Mouse (Mus musculus) kidney, embryonic 16.5 days (tissue): ENCODE measurements around the gene Coa6. TPM values are rescaled to one million over a fixed set of nuclear protein-coding genes. Genes with fewer than 3 reads are reported as not detected.

ENCODE experiments used
- ATAC-seq: fragments of 200-750 bp; cut with Nextera tagmentation; 2 replicates; pipeline ENCODE4 v1.8.0; 2017; ENCODE audit warnings: moderate TSS enrichment; ENCODE audit not compliant: low FRiP score, low TSS enrichment
- H3K27ac ChIP-seq: fragments of 300-500 bp; sonication (generic); 2 replicates; pipeline ENCODE4 v1.5.1; 2014; ENCODE audit warnings: low read length
- H3K27me3 ChIP-seq: fragments of 300-500 bp; sonication (generic); 2 replicates; pipeline ENCODE4 v1.6.1; 2014; ENCODE audit warnings: low read length, control low read depth, mixed read lengths; ENCODE audit not compliant: insufficient read depth
- H3K36me3 ChIP-seq: fragments of 300-500 bp; sonication (generic); 2 replicates; pipeline ENCODE4 v1.6.1; 2014; ENCODE audit warnings: low read length, control low read depth, mixed read lengths; ENCODE audit not compliant: insufficient read depth
- H3K4me1 ChIP-seq: fragments of 300-500 bp; sonication (generic); 2 replicates; pipeline ENCODE4 v1.6.1; 2014; ENCODE audit warnings: low read length, control low read depth, mixed read lengths; ENCODE audit not compliant: insufficient read depth
- H3K4me2 ChIP-seq: fragments of 300-500 bp; sonication (generic); replicated peaks from 2 replicates; pipeline ENCODE4 v1.6.1; 2014; ENCODE audit warnings: low read depth, low read length
- H3K4me3 ChIP-seq: fragments of 300-500 bp; sonication (generic); 2 replicates; pipeline ENCODE4 v1.5.1; 2014; ENCODE audit warnings: mild to moderate bottlenecking, low read length
- H3K9ac ChIP-seq: fragments of 300-500 bp; sonication (generic); replicated peaks from 2 replicates; pipeline ENCODE4 v1.6.1; 2014; ENCODE audit warnings: low read length
- H3K9me3 ChIP-seq: fragments of 300-500 bp; sonication (generic); 2 replicates; pipeline ENCODE4 v1.6.1; 2016; ENCODE audit warnings: low read length, control low read depth
- WGBS: fragments of 180-500 bp; shearing (Covaris S2); extraction: QIAGEN DNeasy Blood & Tissue Kit; methylation state at CpG from one replicate; pipeline ENCODE4 v1.1.7; 2014; 5-methylcytosine and 5-hydroxymethylcytosine counted together
- polyA plus RNA-seq: library from polyadenylated mRNA; unstranded; fragments of >200 nt; fragmentation: Nextera tagmentation; extraction: Ambion mirVana; gene quantifications from 2 replicates; pipeline ENCODE4 v1.2.1, GENCODE M21; 2015

Coa6 gene
- 45.8 and 53.9 TPM in 2 replicates for polyA plus RNA-seq

DNA sequence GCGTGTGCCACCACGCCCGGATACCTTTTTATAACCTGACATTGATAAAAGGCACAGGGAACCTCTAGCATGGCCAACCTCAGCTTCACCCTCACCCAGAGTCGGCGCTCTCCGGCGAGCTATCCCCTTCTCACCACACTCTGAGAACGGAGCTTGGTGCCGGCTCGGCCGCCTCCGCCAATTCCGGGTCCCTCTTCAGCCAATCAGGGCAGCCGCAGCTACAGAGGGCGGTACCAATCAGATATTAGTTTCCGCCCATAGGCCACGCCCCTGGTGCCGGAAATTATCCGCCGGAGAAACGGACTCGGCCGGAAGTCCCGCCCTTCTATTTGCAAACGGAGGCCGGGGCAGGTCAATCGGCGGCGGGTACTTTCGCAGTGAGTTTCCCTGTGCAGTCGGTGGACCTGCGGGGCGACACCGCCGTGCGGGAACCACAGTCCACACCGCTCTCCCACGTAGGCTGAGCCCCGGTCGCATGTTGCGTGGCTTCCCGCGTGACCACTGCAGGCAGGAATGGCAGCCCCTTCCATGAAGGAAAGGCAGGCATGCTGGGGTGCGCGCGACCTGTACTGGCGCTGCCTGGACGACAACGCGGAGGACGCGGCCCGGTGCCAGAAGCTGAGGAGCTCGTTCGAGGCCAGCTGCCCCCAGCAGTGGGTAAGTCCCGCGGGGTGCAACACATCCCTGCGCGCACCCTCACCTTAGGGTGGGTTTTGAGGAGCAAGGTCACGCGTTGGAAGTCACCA is at the start of gene Coa6:
Coa6 (plus strand) TSS at position 342 of the 746 bp plus-strand sequence.
- Histone ChIP-seq H3K4me2 (peak within 1 kb of the TSS; percentile 72), H3K9me3 (no peaks in the 10 kb centered on the region), H3K27ac (peak within 1 kb of the TSS; percentile 71), H3K27me3 (no peaks in the 10 kb centered on the region), H3K9ac (peak within 1 kb of the TSS; percentile 82), H3K4me3 (peak within 1 kb of the TSS; percentile 73), H3K4me1 (peaks cover 8% of the 10 kb centered on the region), H3K36me3 (peaks cover 15% of the 10 kb centered on the region)
- ATAC-seq, result peak; percentile 99
- under 1% methylated on average over 61 of the region's 61 CpGs for WGBS

DNA sequence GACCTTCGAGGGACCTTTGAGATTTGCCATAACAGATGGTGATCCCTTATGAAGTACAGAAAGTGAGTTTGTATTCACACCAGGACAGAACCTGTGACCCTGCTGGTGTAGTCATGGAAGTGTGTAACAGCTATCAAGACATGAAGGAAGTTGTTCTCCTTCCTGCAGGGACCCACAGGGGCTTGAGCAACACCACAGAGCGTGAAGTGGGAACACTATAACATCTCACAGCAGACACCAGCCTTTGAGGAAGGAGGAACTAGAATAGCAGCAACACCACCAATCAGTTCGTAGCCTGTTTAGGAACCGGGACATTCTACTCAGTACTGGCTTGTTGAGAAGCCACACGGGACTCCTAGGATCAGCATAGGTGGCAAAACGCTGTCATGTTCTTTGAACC is 42.7 kb upstream of the Coa6 start:
- WGBS, result 79% methylated on average over 6 of the region's 6 CpGs

DNA sequence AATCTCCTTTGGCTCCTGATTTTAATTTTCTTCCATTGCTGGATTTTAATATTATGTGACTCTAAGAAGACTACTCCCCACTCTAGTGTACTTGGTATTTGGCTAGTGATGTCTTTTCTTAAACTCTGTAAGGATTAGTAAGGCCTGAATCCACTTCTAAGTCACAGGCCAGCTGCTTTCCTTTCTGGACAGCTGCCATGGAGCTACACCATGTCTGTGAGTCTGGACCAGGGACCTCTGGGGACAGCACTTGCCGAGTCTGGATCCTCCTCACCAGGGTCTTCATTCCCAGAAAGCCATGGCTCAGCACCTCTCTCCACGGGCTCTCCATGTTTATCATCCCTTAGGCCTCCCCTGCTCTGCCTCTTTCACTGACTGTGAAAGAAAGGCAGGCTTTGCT is 42.2 kb upstream of the Coa6 start:
- no peak overlapping the region for H3K4me3 ChIP-seq
- H3K27ac ChIP-seq, result no peak overlapping the region
- WGBS, result 39% methylated on average over 2 of the region's 2 CpGs
- H3K4me1 ChIP-seq, result 0 out of 2 replicates have a peak, but pooled peaks cover 3% of the 10 kb centered on the region
- H3K36me3 ChIP-seq, result no peaks in the 10 kb centered on the region
- no peaks in the 10 kb centered on the region for H3K27me3 ChIP-seq
- H3K4me2 ChIP-seq, result no peak overlapping the region
- no peak for ATAC-seq
- no peaks in the 10 kb centered on the region for H3K9me3 ChIP-seq
- no peak overlapping the region for H3K9ac ChIP-seq

More for the DNA sequence above, 42.7 kb upstream of the Coa6 start:
- no peak overlapping the region for H3K4me2 ChIP-seq
- no peaks in the 10 kb centered on the region for H3K9me3 ChIP-seq
- ATAC-seq, result no peak
- H3K27me3 ChIP-seq, result no peaks in the 10 kb centered on the region
- no peak overlapping the region for H3K9ac ChIP-seq
- no peak overlapping the region for H3K4me3 ChIP-seq
- H3K4me1 ChIP-seq, result 0 out of 2 replicates have a peak, but pooled peaks cover 3% of the 10 kb centered on the region
- H3K27ac ChIP-seq, result no peak overlapping the region
- H3K36me3 ChIP-seq, result no peaks in the 10 kb centered on the region

DNA sequence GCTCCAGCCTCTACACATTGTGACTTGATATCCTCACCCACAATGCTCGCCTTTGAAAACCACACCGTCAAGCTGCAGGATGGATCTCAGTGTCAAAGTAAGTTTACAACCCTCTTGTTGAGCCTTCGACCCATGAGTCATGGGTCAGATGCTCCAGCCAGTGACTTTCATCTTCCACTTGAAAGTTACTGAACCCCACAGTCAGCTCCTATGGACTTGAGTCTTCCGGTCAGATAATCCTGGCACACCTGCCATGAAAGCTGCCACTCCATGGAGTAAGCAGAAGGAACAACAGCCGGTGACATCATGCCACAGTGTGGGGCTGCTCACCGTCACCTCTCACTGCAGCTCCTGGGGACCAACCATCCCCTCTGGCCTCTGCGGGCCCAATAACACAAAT is 41.0 kb upstream of the Coa6 start:
- peak; percentile 76; the same call in 1 of the 2 replicates for ATAC-seq
- Histone ChIP-seq H3K9ac (no peak overlapping the region), H3K4me1 (no peaks in the 10 kb centered on the region), H3K9me3 (no peaks in the 10 kb centered on the region), H3K36me3 (no peaks in the 10 kb centered on the region), H3K27ac (no peak overlapping the region), H3K4me3 (no peak overlapping the region), H3K4me2 (no peak overlapping the region), H3K27me3 (no peaks in the 10 kb centered on the region)
- 50% methylated on average over 7 of the region's 7 CpGs for WGBS

DNA sequence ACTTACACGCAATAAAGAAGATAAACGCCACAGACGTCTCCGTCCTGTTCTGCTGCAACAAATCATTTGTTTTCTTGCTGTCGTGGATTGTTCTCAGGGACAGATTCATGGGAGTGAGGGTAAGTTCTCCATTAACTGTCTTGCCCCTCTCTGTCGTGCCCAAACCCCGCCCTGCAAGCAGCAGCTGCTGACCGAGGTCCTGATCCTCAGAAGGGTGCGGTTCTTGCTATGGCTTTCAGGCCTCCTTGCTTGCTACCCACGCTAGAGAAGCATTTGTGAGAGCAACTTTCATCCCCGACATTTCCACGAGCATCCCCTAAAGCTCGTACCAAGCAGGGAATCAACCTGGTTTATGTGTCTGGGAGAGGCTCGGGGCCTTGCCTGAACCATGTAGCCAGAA is 40.1 kb upstream of the Coa6 start:
- Histone ChIP-seq H3K36me3 (no peaks in the 10 kb centered on the region), H3K4me1 (no peaks in the 10 kb centered on the region), H3K27me3 (no peaks in the 10 kb centered on the region), H3K4me3 (no peak overlapping the region), H3K9ac (no peak overlapping the region), H3K4me2 (no peak overlapping the region), H3K9me3 (no peaks in the 10 kb centered on the region), H3K27ac (no peak overlapping the region)
- ATAC-seq, result no peak
- WGBS, result 39% methylated on average over 14 of the region's 14 CpGs

DNA sequence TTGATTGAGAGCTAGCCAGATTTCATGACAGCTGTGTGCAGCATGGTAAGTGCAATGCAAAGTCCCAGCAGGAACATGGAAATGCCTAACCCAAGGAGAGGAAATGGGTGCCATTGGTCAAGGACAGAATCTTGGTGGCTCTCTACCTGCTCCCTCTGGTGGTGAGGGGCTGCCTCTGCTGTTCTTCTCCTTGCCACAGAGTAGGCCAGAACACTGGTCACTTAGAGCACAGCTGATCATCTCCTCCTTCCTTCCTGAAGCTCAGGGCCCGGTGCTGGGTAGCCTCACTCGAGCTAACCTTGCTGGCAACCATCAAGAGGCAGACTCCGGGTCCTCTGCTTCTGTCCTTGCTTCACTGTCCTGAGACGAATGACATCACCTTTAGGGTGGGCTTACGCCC is 39.6 kb upstream of the Coa6 start:
- no peak for ATAC-seq
- 63% methylated on average over 5 of the region's 5 CpGs for WGBS
- Histone ChIP-seq H3K27me3 (no peaks in the 10 kb centered on the region), H3K9ac (no peak overlapping the region), H3K4me2 (no peak overlapping the region), H3K4me1 (no peaks in the 10 kb centered on the region), H3K36me3 (no peaks in the 10 kb centered on the region), H3K9me3 (no peaks in the 10 kb centered on the region), H3K27ac (no peak overlapping the region), H3K4me3 (no peak overlapping the region)

DNA sequence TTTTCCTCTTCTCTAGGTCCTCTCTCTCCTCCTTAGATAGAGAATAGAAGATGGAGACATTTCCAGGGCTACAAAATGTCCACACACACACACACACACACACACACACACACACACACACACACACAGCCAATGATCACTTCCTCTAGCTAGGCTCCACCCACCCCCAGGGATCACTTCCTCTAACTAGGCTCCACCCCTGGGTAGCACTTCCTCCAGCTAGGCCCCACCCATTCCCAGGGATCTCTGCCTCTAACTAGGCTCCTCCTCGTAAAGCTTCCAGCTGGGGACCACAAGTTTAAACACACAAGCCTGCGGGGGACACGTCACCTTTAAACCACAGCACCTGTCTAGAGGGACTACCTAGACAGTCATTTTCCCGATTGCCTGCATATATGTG is 34.7 kb upstream of the Coa6 start:
- 89% methylated on average over 4 of the region's 4 CpGs for WGBS
- no peak overlapping the region for H3K27ac ChIP-seq
- no peak overlapping the region for H3K9ac ChIP-seq
- ATAC-seq, result no peak
- H3K4me1 ChIP-seq, result no peaks in the 10 kb centered on the region
- no peaks in the 10 kb centered on the region for H3K9me3 ChIP-seq
- no peaks in the 10 kb centered on the region for H3K27me3 ChIP-seq
- H3K4me3 ChIP-seq, result no peak overlapping the region
- H3K36me3 ChIP-seq, result no peaks in the 10 kb centered on the region
- H3K4me2 ChIP-seq, result no peak overlapping the region

DNA sequence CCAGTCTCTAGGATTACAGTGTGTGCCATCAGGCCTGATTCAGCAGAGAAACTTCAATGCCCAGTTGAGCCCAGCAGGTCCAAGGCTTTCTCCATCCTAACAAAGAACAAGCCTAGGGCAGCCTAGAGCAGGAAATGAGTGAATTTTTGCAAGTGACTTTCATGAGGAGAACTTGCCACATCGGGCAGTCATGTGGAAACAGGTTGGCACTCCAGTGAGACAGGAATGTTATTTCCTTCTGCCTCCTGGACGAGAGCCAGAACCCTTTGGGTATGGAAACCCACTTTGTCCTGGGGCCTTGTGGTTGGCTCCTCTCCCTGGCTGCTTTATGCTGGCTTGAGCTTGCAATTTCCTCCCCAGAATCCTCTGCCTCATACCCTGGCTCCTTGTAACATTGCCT is 30.8 kb upstream of the Coa6 start:
- peak overlapping the region; percentile 35; the same call in 1 of the 2 replicates for H3K27ac ChIP-seq
- 44% methylated on average over 2 of the region's 2 CpGs for WGBS
- no peaks in the 10 kb centered on the region for H3K36me3 ChIP-seq
- H3K27me3 ChIP-seq, result no peaks in the 10 kb centered on the region
- H3K9me3 ChIP-seq, result no peaks in the 10 kb centered on the region
- no peak overlapping the region for H3K4me2 ChIP-seq
- no peak overlapping the region for H3K9ac ChIP-seq
- ATAC-seq, result peak; percentile 49; the same call in 1 of the 2 replicates
- no peaks in the 10 kb centered on the region for H3K4me1 ChIP-seq
- no peak overlapping the region for H3K4me3 ChIP-seq

DNA sequence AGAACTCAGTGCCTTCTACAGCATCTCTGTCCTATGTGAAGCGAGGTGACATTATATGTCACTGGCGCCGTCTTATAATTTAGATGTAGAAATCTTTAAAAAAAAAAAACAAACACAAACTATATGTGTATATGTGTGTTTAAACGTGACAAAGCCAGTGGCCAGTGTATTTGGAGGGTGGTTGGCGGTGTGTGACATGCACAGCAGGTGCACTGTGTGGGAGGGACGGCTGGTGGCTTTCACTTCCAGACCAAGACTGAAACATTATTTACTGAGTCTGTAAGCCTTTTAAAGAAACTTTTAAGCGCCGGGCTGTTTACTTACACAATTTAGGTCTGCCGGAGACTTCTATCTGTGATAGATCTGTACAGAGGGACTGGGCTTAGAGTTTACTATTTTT is 26.9 kb upstream of the Coa6 start:
- no peak for ATAC-seq
- Histone ChIP-seq H3K4me1 (no peaks in the 10 kb centered on the region), H3K4me2 (no peak overlapping the region), H3K27ac (no peak overlapping the region), H3K36me3 (no peaks in the 10 kb centered on the region), H3K9ac (no peak overlapping the region), H3K27me3 (no peaks in the 10 kb centered on the region), H3K4me3 (no peak overlapping the region), H3K9me3 (no peaks in the 10 kb centered on the region)
- WGBS, result 63% methylated on average over 9 of the region's 9 CpGs

DNA sequence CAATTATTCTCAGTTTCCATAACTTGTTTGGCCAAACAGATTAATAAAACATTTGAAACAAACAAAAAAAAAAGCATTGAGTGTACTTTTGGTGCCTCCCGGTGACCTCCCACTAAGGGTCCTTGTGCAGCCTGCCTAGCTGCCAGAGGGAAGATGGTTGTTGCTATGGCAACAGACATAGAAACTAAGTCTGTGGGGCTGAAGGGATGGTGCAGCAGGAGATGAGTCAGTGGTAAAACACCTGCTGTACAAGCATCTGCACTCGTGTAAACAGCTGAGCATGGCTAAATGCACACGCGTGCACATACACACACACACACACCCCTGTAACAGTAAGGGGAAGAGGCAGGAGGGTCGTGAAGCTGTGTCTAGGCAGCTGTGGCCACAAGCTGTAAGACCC is 26.4 kb upstream of the Coa6 start:
- Histone ChIP-seq H3K36me3 (no peaks in the 10 kb centered on the region), H3K4me2 (no peak overlapping the region), H3K9ac (no peak overlapping the region), H3K27me3 (no peaks in the 10 kb centered on the region), H3K4me3 (no peak overlapping the region), H3K27ac (no peak overlapping the region), H3K9me3 (no peaks in the 10 kb centered on the region), H3K4me1 (no peaks in the 10 kb centered on the region)
- WGBS, result 74% methylated on average over 5 of the region's 5 CpGs
- ATAC-seq, result no peak
